Mouse (Mus musculus) naive thymus-derived CD4-positive, alpha-beta T cell, adult 2 months (primary cell): ENCODE measurements around the gene Eif2s2.

ENCODE experiments used
- DNase-seq: peaks from one replicate; pipeline ENCODE4 v3.0.0-alpha.2; 2011; ENCODE audit warnings: low read depth

Gene Eif2s2

DNA sequence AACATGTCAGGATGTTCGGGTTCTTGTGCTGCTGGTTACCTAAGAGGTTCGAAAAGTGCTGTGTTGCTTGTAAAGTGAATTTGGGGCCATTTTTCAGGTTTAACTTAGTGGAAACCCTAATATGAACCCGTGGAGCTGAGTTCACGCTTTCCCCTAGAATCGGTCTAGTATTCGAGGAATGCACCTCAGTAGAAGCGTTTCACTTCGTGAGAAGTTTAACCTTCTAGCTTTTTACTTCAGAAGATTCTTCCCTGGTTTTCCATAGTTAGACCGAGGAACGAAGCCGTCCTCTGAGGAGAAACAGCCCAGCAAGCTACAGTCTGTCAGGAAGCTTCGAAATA, 280 bp upstream of the Eif2s2 start:
- DNase-seq = no peak

DNA sequence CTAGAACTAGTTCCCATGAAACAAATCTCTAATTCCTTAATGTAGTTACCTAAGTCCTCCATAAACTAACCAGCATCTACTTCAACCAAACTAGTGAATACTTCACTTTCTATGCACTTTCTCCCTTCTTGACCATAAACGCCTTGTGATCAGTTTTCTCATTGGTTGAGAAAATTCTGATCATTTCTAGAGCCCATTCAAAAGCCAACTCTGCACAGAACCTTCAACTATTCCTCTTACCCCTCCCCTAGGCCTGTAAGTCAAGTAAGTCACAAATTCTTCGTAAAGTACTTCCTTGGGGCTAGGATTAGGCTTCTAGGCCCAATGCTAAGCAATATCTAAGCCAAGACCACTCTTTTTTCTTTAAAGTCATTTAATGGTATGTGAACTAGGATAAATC, 1.1 kb downstream of the Eif2s2 start:
- no peak for DNase-seq

DNA sequence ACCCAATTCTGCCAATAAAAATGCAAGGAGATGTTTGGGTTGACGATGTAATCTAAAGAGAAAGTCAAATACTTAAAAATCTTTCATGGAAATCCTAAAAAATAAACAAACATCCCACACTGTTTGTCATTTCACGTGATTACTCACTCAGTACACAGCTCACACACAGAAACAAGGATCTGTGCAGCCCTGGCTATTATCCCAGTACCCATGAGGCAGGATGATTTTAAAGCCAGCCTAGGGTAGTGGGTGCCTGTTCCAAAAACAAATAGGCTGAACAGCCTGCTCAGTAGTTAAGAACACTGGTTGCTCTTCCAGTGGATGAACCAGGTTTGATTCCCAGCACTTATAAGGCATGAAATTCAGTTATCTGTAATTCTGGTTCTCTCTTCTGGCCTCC, 16.1 kb downstream of the Eif2s2 start:
- DNase-seq = no peak

DNA sequence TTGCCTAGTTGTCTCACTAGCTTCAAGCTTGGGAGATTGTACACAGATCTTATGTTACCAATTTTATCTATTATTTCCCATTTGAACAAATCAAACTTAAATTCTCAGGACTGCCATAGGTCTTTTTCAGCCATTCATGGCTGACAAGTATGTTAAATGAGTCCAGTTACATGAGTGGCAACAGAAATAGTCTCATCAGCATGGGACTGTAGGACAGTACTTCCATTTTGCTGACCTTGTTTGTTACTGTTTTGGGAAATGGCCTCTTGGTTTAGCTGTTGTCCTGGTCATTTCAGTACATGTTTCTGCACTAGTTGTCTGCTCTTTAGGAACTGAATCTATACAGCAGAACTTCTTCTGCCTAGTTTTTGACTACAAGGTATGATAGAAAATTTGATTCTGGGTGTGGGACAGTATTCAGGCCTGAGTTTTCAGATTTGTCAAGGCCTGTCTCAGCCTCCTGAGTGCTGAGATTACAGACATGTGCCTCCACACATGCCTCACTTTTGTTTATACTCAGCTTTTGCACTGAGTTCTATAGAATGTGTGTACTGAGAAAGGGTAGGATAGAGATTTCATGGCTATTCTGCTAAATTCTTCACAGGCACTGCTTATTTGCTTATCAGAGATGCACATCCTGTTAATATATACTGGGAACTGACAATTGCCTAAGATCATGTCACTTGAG, 22.6 kb downstream of the Eif2s2 start:
- DNase-seq = no peak

DNA sequence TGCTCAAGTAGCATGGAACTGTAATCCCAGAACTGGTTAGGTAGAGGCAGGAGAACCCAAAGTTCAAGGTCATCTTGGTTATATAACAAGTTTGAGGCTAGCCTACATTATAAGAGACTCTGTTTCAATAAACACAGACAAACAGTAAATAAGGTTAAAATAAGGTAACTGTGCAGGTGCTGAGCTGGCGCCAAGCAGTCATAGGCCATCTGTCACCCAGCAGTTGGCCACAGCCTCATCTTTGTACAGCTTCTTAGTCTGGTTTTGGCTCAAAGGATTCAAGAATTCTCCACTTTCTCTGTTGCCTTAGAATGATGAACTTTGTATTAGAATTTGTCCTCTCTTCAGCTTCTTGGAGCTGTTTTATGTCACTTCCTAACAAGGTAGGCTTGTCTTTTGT, 24.6 kb downstream of the Eif2s2 start:
- DNase-seq = no peak

DNA sequence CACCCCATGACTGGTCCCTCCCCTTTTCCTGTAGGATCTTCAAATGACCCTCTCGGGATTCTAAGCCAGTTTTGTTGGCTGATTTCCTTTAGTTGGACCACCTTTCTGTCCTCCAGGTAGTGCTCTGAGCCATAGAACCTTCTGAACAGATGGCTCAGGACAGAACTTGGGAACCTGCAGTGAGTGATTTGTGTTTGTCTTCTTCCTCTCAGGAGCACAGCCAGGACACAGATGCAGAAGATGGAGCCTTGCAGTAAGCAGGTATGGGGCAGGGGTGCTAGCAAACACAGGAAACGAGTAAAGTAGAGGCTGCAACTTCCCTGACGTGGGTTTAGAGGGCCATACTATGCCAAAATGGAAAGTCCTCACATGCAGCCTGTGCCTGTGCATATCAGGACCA, 27.0 kb downstream of the Eif2s2 start:
- DNase-seq = no peak

DNA sequence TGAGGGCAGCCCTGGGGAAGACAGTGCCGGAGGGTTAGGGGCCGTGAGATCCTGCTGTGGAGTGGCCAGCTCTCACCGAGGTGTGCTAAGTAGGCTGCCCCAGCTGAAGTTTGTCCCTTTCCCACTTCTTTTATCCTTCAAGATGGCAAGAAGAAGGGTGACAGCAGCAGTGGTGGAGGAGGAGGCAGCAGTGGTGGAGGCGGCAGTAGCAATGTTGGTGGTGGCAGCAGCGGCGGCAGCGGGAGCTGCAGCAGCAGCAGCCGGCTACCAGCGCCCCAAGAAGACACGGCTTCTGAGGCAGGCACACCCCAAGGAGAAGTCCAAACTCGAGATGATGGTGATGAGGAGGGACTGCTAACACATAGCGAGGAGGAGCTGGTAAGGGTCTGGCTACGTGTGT, 29.1 kb downstream of the Eif2s2 start:
- DNase-seq = no peak

DNA sequence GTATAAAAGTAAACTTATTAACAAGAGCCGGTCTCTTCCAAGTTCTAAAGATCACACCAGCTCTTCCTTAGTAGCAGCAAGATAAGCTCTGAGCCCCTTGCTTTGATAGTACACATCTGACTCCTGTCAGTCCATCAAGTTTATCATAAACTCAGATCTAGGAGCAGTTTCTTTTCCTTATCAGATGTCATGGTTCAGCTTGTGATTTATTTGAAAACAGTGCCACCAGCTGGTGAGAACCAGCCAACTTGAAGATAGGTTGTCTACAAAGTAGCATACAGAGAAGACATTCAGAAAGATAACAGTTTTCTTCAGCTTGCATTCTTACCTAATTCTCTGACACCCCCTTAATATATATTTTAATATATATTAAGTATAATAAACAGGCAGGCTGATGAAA, 37.4 kb downstream of the Eif2s2 start:
- peak; percentile 83 for DNase-seq

DNA sequence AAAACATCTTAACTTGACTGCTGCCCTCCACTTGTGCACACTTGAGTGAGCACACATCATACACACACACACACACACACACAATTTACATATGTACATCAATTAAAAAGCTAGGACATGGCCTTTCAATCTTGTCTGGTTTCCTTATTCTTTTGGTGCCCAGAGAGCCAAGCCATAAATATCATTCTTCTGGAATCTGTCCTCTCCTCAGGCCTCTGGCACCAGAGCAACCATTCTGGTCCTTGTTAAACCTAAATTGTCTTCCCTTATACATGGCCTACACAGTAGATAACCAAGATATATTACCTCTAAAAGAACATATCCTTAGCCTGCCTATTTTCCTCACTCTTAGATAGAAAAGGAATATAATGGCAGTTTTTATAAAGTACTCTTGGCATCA, 44.6 kb downstream of the Eif2s2 start:
- no peak for DNase-seq

DNA sequence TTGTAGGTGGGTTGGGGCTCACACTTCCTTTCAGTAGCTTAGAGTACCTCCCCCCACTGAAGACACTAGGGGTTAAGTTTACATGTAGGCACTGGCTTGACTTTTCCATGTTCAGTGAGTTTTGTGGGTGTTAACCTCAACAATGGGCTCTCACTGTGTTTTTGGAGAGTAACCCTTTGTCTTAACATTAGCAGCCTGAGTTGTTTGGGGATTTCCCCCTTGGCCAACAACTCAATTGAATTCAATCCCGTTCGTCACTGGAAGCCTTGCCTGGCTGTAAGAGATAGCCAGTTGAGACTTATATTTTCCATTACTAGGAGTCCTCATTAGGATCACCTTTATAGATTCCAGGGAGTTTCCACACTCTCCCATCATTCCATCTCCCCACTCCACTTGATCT, 56.2 kb downstream of the Eif2s2 start:
- no peak for DNase-seq

DNA sequence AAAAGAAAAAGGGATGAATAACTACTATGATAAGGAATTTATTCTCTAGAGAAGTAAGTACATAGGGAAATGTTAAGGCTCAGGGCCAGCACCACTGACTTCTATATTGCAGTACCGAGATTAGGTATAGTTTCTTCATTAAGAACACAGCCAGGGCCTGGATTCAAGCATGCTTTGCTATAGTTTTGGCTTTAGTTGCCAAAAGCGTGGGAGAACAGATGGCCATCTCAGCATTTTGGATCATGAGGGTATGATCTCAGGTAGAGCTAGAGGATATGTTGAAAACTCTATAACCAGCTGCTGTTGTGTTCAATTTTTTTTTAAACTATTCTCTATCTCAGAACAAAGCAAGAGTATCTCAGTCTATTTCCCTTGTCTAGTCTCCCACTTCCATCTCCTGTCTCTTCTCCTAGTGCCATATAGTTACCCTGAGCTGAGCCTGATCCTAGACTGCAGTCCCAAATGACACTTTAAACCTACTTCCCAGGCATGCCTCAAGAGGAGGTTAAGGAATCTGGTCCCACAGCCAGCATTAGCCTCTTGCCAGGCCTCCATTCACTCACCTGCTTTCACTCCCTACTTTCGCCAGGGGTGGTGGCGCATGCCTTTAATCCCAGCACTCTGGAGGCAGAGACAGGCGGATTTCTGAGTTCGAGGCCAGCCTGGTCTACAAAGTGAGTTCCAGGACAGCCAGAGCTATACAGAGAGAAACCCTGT, 58.4 kb downstream of the Eif2s2 start:
- DNase-seq = no peak

DNA sequence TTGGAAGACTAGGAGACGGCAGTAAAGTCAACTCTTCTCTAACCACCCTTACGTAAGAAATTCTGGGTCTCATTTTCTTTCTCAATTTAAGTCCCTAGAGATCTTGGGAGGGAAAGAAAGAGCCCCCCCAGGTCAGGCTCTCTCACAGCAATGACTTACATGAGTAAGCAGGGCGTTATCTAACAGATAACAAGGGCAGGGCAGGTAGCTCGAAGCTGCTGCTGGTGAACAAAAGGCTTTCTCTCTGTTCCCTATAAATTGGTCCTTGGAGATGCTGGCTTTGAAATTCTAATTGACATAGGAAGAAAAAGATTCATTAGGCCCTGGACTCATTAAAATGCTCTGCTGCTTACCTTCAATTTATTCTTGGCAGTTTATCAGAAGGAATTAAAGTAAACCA, 60.3 kb downstream of the Eif2s2 start:
- DNase-seq = no peak

DNA sequence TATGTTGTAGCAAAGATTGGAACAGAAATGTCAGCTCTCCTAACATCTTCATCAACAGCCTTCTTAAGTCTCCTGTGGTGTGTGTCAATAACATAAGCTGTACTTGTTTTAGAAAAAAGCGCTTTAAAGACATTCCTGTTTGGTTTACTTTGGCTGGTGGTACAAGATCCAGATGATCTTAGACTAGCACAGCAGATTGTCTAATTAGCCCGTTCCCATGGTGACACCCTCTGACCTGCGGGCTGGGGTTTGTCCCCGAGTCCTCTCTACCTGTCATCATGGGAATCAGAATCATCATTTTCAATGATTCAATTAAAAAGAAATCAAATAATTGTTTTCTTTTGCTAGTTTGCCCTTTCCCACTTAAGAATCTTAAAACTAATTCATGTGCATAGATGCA, 65.2 kb downstream of the Eif2s2 start:
- DNase-seq = no peak

DNA sequence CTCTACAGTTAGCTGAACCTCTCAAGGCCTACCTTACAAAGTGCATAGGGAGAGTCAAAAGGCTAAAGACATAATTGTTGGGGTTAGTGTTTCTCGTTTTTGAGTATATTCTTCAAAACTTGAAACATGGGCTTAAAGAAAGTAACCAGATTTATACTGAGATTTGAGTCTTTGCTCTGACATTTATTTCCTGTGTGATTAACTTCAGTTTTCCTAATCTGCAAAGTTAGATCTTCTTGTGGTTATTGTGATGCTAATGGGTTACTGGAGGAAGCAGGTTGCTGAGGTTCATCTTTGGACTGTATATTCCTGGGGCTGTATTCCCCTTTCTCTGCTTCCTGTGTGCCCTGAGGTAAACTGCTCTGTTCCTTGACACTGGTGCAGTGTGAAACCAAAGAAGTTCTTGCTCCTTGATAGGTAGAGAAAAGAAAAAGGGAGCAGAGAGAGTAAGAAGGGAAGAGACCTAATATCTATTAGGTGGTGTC, 66.6 kb downstream of the Eif2s2 start:
- DNase-seq = peak; percentile 30
